Mouse (Mus musculus) embryo, embryonic 10.5 days (tissue): ENCODE results near the gene Sox8.

Source experiments
- DNase-seq: peaks from one replicate; pipeline ENCODE4 v3.0.0-alpha.2; 2015; ENCODE audit warnings: low spot score

Sox8 gene

GRCm38 (mm10) chr17:25570648-25571452, at the start of gene Sox8:
Gene Sox8, minus strand, starts transcription at chr17:25570686.
- peak; percentile 98 for DNase-seq

- no peak for DNase-seq
Observed at GRCm38 (mm10) chr17:25618508-25619056, 48.1 kb upstream of the Sox8 start.

- DNase-seq = no peak
Observed at GRCm38 (mm10) chr17:25614723-25615510, 44.4 kb upstream of the Sox8 start.

- DNase-seq = no peak
Observed at GRCm38 (mm10) chr17:25613323-25613722, 42.8 kb upstream of the Sox8 start.

- no peak for DNase-seq
Observed at GRCm38 (mm10) chr17:25612537-25612936, 42.1 kb upstream of the Sox8 start.

GRCm38 (mm10) chr17:25610151-25610550, 39.7 kb upstream of the Sox8 start:
- no peak for DNase-seq

- DNase-seq = no peak
Observed at GRCm38 (mm10) chr17:25609506-25609828, 39.0 kb upstream of the Sox8 start.

GRCm38 (mm10) chr17:25608821-25609505, 38.5 kb upstream of the Sox8 start:
- DNase-seq = no peak

GRCm38 (mm10) chr17:25608137-25608785, 37.8 kb upstream of the Sox8 start:
- no peak for DNase-seq

- DNase-seq = peak; percentile 53
Observed at GRCm38 (mm10) chr17:25604234-25604633, 33.7 kb upstream of the Sox8 start.

- DNase-seq = no peak
Observed at GRCm38 (mm10) chr17:25602366-25602765, 31.9 kb upstream of the Sox8 start.

- no peak for DNase-seq
Observed at GRCm38 (mm10) chr17:25597537-25597936, 27.1 kb upstream of the Sox8 start.

- no peak for DNase-seq
Observed at GRCm38 (mm10) chr17:25595495-25595894, 25.0 kb upstream of the Sox8 start.

- peak; percentile 78 for DNase-seq
Observed at GRCm38 (mm10) chr17:25593411-25594261, 23.1 kb upstream of the Sox8 start.

- no peak for DNase-seq
Observed at GRCm38 (mm10) chr17:25592336-25592735, 21.9 kb upstream of the Sox8 start.

GRCm38 (mm10) chr17:25590985-25591384, 20.5 kb upstream of the Sox8 start:
- DNase-seq = no peak

- no peak for DNase-seq
Observed at GRCm38 (mm10) chr17:25590068-25590467, 19.6 kb upstream of the Sox8 start.

- no peak for DNase-seq
Observed at GRCm38 (mm10) chr17:25584646-25585045, 14.2 kb upstream of the Sox8 start.

GRCm38 (mm10) chr17:25583858-25584257, 13.4 kb upstream of the Sox8 start:
- no peak for DNase-seq

- DNase-seq = no peak
Observed at GRCm38 (mm10) chr17:25583099-25583498, 12.6 kb upstream of the Sox8 start.

- DNase-seq = no peak
Observed at GRCm38 (mm10) chr17:25582076-25582475, 11.6 kb upstream of the Sox8 start.
